Mouse (Mus musculus) lung, postnatal 0 days (tissue): ENCODE data around the gene Aldh1l1.

Source experiments
- CTCF ChIP-seq: IDR thresholded peaks from 2 replicates; pipeline ENCODE4 v1.5.1; 2016; ENCODE audit warnings: antibody characterized with exemption, mild to moderate bottlenecking
- EP300 ChIP-seq: IDR thresholded peaks from 2 replicates; pipeline ENCODE4 v1.6.1; 2016; ENCODE audit warnings: antibody characterized with exemption, mild to moderate bottlenecking, control low read depth

DNA sequence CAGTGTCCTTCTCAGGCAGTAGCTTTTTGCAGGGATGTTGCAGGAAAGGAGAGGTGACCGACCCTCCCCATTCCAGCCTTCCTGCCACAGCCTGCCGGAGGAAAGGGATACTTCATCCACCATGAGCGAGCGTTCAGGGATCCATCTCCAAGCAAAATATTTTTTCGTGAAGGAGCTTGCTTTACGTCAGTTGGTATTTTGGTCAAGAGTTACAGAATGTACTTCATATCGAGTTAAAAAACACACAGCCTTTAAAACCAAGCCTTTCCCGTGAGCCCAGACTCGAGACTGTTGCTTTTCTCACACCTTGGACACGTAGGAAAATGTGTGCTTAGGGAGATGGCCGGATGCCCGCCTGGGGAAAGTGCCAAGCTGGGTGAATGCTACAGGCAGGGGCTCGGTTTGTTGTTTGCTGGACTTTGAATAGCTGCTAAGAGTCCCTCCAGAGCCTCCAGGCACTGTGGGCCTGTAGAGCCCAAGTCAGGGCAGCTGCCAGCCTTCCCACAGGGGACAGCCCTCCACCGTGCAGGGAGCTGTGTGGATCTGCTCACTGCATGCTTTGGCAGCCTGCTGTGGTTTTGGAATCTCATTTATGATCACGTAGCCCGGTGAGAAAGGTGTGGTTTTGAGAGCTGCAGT, 20.6 kb downstream of the Aldh1l1 start:
- TF ChIP-seq CTCF (no peak), EP300 (peak; percentile 99)
